Mouse (Mus musculus) heart, embryonic 10.5 days (tissue): ENCODE data around the gene Fam169a. TPM values are rescaled to one million over a fixed set of nuclear protein-coding genes. Genes with fewer than 3 reads are reported as not detected.
"Not testable (repeated sequence)": the region's sequence is repeated elsewhere in the genome, so short reads cannot be mapped to it uniquely, and the experiment has no call there.

ENCODE experiments used
- DNase-seq: peaks from one replicate; pipeline ENCODE4 v3.0.0-alpha.2; 2017; ENCODE audit warnings: low spot score
- H3K27ac ChIP-seq: fragments of 300-500 bp; sonication (generic); 2 replicates; pipeline ENCODE4 v1.5.1; 2016; ENCODE audit warnings: mild to moderate bottlenecking
- H3K27me3 ChIP-seq: fragments of 300-500 bp; sonication (generic); 2 replicates; pipeline ENCODE4 v1.6.1; 2016; ENCODE audit warnings: mild to moderate bottlenecking; ENCODE audit not compliant: poor library complexity, insufficient read depth, severe bottlenecking
- H3K36me3 ChIP-seq: fragments of 300-500 bp; sonication (generic); 2 replicates; pipeline ENCODE4 v1.6.1; 2016; ENCODE audit warnings: mild to moderate bottlenecking, moderate library complexity
- H3K4me1 ChIP-seq: fragments of 300-500 bp; sonication (generic); 2 replicates; pipeline ENCODE4 v1.6.1; 2016; ENCODE audit warnings: mild to moderate bottlenecking
- H3K4me3 ChIP-seq: fragments of 300-500 bp; sonication (generic); 2 replicates; pipeline ENCODE4 v1.5.1; 2016; ENCODE audit warnings: mild to moderate bottlenecking, moderate library complexity
- H3K9me3 ChIP-seq: fragments of 300-500 bp; sonication (generic); 2 replicates; pipeline ENCODE4 v1.6.1; 2016; ENCODE audit warnings: mild to moderate bottlenecking, moderate library complexity
- WGBS: fragments of 180-500 bp; shearing (Covaris S2); methylation state at CpG from one replicate; pipeline ENCODE4 v1.1.7; 2016; 5-methylcytosine and 5-hydroxymethylcytosine counted together
- polyA plus RNA-seq: library from polyadenylated mRNA; unstranded; fragments of >200 nt; fragmentation: Nextera tagmentation; extraction: Ambion mirVana; gene quantifications from 2 replicates; pipeline ENCODE4 v1.2.1, GENCODE M21; 2016

Fam169a gene
- polyA plus RNA-seq, 1 experiment from 2014 or later = 12.7 TPM

- H3K27me3 ChIP-seq = no peaks in the 10 kb centered on the region
- H3K9me3 ChIP-seq = no peaks in the 10 kb centered on the region
- H3K36me3 ChIP-seq = no peaks in the 10 kb centered on the region
- no peak for DNase-seq
- peaks cover 15% of the 10 kb centered on the region for H3K4me1 ChIP-seq
- H3K4me3 ChIP-seq = no peak overlapping the region
- WGBS = 69% methylated on average over 2 of the region's 2 CpGs
- no peak overlapping the region for H3K27ac ChIP-seq
These were observed 3.7 kb upstream of the Fam169a start for GRCm38 (mm10) chr13:97063431-97063830.

- Histone ChIP-seq H3K27ac (peak overlapping the region; percentile 54; the same call in 1 of the 2 replicates), H3K9me3 (no peaks in the 10 kb centered on the region), H3K4me1 (peaks cover 15% of the 10 kb centered on the region), H3K27me3 (no peaks in the 10 kb centered on the region), H3K36me3 (no peaks in the 10 kb centered on the region), H3K4me3 (no peak overlapping the region)
- DNase-seq = no peak
- 48% methylated on average over 3 of the region's 3 CpGs for WGBS
These were observed 2.7 kb upstream of the Fam169a start for GRCm38 (mm10) chr13:97064413-97064812.

GRCm38 (mm10) chr13:97064844-97065621 is 2.1 kb upstream of the Fam169a start:
- DNase-seq, H3K36me3 ChIP-seq, H3K27me3 ChIP-seq, H3K9me3 ChIP-seq, H3K4me3 ChIP-seq: not testable (repeated sequence)
- 39% methylated on average over 18 of the region's 18 CpGs for WGBS
- H3K4me1 ChIP-seq = peaks cover 19% of the 10 kb centered on the region
- H3K27ac ChIP-seq = peak overlapping the region; percentile 54; the same call in 1 of the 2 replicates

GRCm38 (mm10) chr13:97067691-97068090 is 605 bp downstream of the Fam169a start:
- H3K4me1 ChIP-seq = peaks cover 19% of the 10 kb centered on the region
- H3K27me3 ChIP-seq = no peaks in the 10 kb centered on the region
- no peaks in the 10 kb centered on the region for H3K36me3 ChIP-seq
- peak overlapping the region; percentile 34 for H3K4me3 ChIP-seq
- H3K27ac ChIP-seq = peak overlapping the region; percentile 73
- DNase-seq = no peak
- WGBS = 7% methylated on average over 6 of the region's 6 CpGs
- no peaks in the 10 kb centered on the region for H3K9me3 ChIP-seq

GRCm38 (mm10) chr13:97068151-97068550 is 1.1 kb downstream of the Fam169a start:
- peak overlapping the region; percentile 34; the same call in 1 of the 2 replicates for H3K4me3 ChIP-seq
- no peaks in the 10 kb centered on the region for H3K36me3 ChIP-seq
- H3K9me3 ChIP-seq = no peaks in the 10 kb centered on the region
- no peak for DNase-seq
- 29% methylated on average over 8 of the region's 8 CpGs for WGBS
- peak overlapping the region; percentile 73; the same call in 1 of the 2 replicates for H3K27ac ChIP-seq
- H3K27me3 ChIP-seq = no peaks in the 10 kb centered on the region
- H3K4me1 ChIP-seq = peaks cover 22% of the 10 kb centered on the region

GRCm38 (mm10) chr13:97070931-97071625 is 4.0 kb downstream of the Fam169a start:
- H3K9me3 ChIP-seq = no peaks in the 10 kb centered on the region
- WGBS = 3% methylated on average over 85 of the region's 85 CpGs
- peak; percentile 83 for DNase-seq
- peak overlapping the region; percentile 93 for H3K4me3 ChIP-seq
- H3K4me1 ChIP-seq = peaks cover 13% of the 10 kb centered on the region
- 0 out of 2 replicates have a peak, but pooled peaks cover 3% of the 10 kb centered on the region for H3K36me3 ChIP-seq
- no peaks in the 10 kb centered on the region for H3K27me3 ChIP-seq
- peak overlapping the region; percentile 97 for H3K27ac ChIP-seq

- peak overlapping the region; percentile 97 for H3K27ac ChIP-seq
- peaks cover 13% of the 10 kb centered on the region for H3K4me1 ChIP-seq
- WGBS = 8% methylated on average over 76 of the region's 76 CpGs
- no peaks in the 10 kb centered on the region for H3K27me3 ChIP-seq
- DNase-seq = peak; percentile 83
- no peaks in the 10 kb centered on the region for H3K9me3 ChIP-seq
- peak overlapping the region; percentile 93 for H3K4me3 ChIP-seq
- 0 out of 2 replicates have a peak, but pooled peaks cover 3% of the 10 kb centered on the region for H3K36me3 ChIP-seq
These were observed 4.6 kb downstream of the Fam169a start for GRCm38 (mm10) chr13:97071626-97072241.

- 22% methylated on average over 1 of the region's 1 CpGs for WGBS
- H3K9me3 ChIP-seq = no peaks in the 10 kb centered on the region
- peaks cover 7% of the 10 kb centered on the region; the same call in 1 of the 2 replicates for H3K36me3 ChIP-seq
- no peaks in the 10 kb centered on the region for H3K27me3 ChIP-seq
- H3K4me3 ChIP-seq = no peak overlapping the region
- no peak overlapping the region for H3K27ac ChIP-seq
- H3K4me1 ChIP-seq = peaks cover 6% of the 10 kb centered on the region; the same call in 1 of the 2 replicates
- DNase-seq = no peak
These were observed 6.4 kb downstream of the Fam169a start for GRCm38 (mm10) chr13:97073497-97073896.

- peaks cover 8% of the 10 kb centered on the region; the same call in 1 of the 2 replicates for H3K4me1 ChIP-seq
- DNase-seq = no peak
- peaks cover 11% of the 10 kb centered on the region; the same call in 1 of the 2 replicates for H3K36me3 ChIP-seq
- no peaks in the 10 kb centered on the region for H3K9me3 ChIP-seq
- H3K27ac ChIP-seq = no peak overlapping the region
- 92% methylated on average over 2 of the region's 2 CpGs for WGBS
- no peaks in the 10 kb centered on the region for H3K27me3 ChIP-seq
- no peak overlapping the region for H3K4me3 ChIP-seq
These were observed 10.5 kb downstream of the Fam169a start for GRCm38 (mm10) chr13:97077556-97077955.

GRCm38 (mm10) chr13:97080201-97080600 is 13.1 kb downstream of the Fam169a start:
- Histone ChIP-seq H3K27me3 (no peaks in the 10 kb centered on the region), H3K9me3 (no peaks in the 10 kb centered on the region), H3K4me3 (no peak overlapping the region), H3K36me3 (peaks cover 11% of the 10 kb centered on the region; the same call in 1 of the 2 replicates), H3K27ac (no peak overlapping the region), H3K4me1 (peaks cover 7% of the 10 kb centered on the region; the same call in 1 of the 2 replicates)
- 89% methylated on average over 2 of the region's 2 CpGs for WGBS
- DNase-seq = no peak

- H3K4me1 ChIP-seq = peaks cover 7% of the 10 kb centered on the region; the same call in 1 of the 2 replicates
- 92% methylated on average over 3 of the region's 3 CpGs for WGBS
- no peaks in the 10 kb centered on the region for H3K9me3 ChIP-seq
- no peak for DNase-seq
- no peak overlapping the region for H3K27ac ChIP-seq
- no peak overlapping the region for H3K4me3 ChIP-seq
- H3K27me3 ChIP-seq = no peaks in the 10 kb centered on the region
- H3K36me3 ChIP-seq = peaks cover 10% of the 10 kb centered on the region; the same call in 1 of the 2 replicates
These were observed 13.5 kb downstream of the Fam169a start for GRCm38 (mm10) chr13:97080615-97081014.

GRCm38 (mm10) chr13:97082432-97082831 is 15.3 kb downstream of the Fam169a start:
- WGBS = 90% methylated on average over 7 of the region's 7 CpGs

More at GRCm38 (mm10) chr13:97082432-97082831, 15.3 kb downstream of the Fam169a start:
- peaks cover 10% of the 10 kb centered on the region for H3K4me1 ChIP-seq
- no peaks in the 10 kb centered on the region for H3K9me3 ChIP-seq
- DNase-seq = no peak
- no peak overlapping the region for H3K4me3 ChIP-seq
- H3K36me3 ChIP-seq = peaks cover 8% of the 10 kb centered on the region; the same call in 1 of the 2 replicates
- H3K27ac ChIP-seq = no peak overlapping the region
- no peaks in the 10 kb centered on the region for H3K27me3 ChIP-seq
